Mouse (Mus musculus): Measurements from ENCODE around the gene Gm7324.
"Not testable (repeated sequence)": the region's sequence is repeated elsewhere in the genome, so short reads cannot be mapped to it uniquely, and the experiment has no call there.

The Gm7324 gene

GRCm38 (mm10) chr14:43697621-43698020 is at the start of gene Gm7324:
Gene Gm7324 (plus strand): TSS chr14:43697828.
- DNase-seq (ENCODE audit: inconsistent ontology term), result not testable (repeated sequence)

DNA sequence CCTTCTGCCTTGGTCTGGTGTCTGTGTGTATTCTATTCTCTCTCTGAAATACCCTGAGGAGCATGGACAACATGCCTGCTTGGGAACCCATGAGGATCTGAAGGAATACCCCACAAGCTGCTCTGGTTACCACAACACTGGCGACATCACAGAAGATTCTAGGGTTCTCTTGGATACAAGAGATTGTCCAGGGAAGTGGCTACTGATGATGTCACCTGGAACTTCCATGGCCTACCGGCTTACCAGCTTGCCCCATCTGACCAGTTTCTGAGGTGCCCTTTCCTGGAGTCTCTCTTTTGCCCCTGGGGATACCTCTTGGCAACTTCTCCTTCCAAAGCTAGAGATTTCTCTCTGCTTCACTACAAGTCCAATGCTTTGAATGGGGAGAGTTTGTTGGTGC is 20.5 kb upstream of the Gm7324 start, which contains the start of gene Gm8165:
Gene Gm8165, minus strand, starts transcription at position 101 of the 400 bp plus-strand sequence.
- not testable (repeated sequence) for DNase-seq (ENCODE audit: inconsistent ontology term)

DNA sequence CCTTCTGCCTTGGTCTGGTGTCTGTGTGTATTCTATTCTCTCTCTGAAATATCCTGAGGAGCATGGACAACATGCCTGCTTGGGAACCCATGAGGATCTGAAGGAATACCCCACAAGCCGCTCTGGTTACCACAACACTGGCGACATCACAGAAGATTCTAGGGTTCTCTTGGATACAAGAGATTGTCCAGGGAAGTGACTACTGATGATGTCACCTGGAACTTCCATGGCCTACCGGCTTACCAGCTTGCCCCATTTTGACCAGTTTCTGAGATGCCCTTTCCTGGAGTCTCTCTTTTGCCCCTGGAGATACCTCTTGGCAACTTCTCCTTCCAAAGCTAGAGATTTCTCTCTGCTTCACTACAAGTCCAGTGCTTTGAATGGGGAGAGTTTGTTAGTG is 29.8 kb downstream of the Gm7324 start, which contains the start of gene Gm16506:
Gene Gm16506, minus strand, starts transcription at position 101 of the 400 bp plus-strand sequence.
- DNase-seq (ENCODE audit: inconsistent ontology term), result not testable (repeated sequence)

DNA sequence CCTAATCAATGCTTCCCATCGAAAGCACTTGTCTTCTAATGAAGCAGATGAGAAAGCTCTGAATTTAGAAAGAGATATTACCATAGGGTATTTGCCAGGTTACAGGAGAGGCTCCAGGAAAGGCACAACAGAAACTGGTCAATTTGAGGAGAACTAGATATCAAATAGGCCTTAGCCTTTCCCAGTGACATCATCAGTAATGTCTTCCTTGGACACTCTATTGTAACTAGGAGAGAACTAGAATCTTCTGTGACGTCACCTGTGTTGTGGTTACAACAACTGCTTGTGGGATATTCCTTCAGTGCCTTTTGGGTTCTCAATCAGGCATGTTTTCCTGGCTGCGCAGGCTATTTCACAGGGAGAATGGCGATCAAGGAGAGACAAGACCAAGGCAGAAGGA is 49.9 kb downstream of the Gm7324 start, which contains the start of gene Gm6526:
Gene Gm6526, plus strand, starts transcription at position 301 of the 400 bp plus-strand sequence.
- not testable (repeated sequence) for DNase-seq (ENCODE audit: inconsistent ontology term)

Measured in Muller cell, postnatal 12 days (primary cell).